Mouse (Mus musculus) retina, adult 2 months (tissue): ENCODE results near the gene Map7d2.

Experiments used
- DNase-seq: peaks from one replicate; pipeline ENCODE4 v3.0.0-alpha.2; 2012; ENCODE audit warnings: low read depth, low spot score

The Map7d2 gene

DNA sequence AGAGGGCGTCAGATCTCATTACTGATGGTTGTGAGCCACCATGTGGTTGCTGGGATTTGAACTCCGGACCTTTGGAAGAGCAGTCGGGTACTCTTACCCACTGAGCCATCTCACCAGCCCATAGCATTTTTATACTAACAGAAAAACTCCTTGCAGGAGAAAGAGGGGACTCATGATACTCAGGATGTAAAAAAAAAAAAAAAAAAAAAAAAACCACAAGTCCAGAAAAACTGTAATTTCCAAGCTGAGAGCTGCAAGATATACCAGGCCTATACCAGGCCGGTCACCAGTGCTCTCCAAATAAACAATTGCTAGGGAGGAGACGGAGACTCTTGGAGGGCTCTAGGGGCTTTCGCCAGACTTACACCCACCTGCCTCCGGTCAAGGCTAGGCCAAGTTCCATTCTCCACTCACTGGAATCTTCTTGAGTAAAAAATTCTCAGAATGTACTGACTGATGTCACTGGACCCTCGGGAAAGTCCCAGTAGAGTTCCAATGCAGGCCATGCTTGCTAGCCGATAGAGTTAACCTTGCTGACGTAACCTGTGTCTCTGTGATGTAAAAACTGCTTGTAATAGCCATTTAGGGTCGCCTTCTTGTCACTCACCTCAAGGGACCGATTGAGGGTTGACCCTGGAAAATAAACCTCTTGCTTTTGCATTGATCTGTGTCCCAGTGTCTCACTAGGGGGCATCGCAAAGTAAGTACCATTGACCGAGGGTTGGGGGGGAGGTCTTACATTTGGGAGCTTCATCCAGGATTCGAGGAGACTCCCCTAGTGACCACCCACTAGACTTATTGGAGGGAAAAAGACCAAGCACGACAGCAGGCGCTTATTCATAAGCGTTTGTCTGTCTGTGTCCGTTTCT, 95.7 kb downstream of the Map7d2 start:
- no peak for DNase-seq

DNA sequence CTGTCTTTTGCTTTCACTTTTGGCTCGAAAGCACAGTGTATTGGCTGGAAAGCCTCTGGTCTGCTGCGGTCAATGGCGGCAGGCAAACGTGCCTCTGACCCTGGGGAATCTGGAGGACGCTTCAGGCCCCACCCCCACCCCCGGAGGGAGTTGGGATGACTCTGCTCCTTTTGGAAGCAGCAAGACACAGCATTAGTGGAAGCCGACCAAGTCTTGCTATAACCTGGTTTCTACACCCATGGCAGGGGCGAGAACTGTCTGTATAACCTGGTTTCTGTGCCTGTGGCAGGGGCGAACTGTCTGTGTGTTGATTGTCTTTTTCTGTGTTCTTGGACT, 96.3 kb downstream of the Map7d2 start:
- no peak for DNase-seq

DNA sequence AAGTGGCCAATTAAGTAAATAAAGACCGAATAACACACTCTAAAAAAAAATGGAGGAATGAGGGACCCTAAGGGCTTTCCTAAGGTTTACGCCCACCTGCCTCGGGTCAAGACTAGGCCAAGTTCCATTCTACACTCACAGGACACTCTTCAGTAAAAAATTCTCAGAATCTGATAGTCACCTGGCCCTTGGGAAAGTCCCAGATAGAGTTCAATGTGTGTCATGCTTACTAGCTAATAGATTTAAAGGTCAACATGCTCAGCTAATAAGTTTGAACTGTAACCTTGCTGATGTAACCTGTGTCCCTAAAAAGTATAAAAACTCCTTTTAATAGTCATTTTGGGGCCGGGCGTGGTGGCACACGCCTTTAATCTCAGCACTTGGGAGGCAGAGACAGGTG, 101.2 kb downstream of the Map7d2 start:
- no peak for DNase-seq

DNA sequence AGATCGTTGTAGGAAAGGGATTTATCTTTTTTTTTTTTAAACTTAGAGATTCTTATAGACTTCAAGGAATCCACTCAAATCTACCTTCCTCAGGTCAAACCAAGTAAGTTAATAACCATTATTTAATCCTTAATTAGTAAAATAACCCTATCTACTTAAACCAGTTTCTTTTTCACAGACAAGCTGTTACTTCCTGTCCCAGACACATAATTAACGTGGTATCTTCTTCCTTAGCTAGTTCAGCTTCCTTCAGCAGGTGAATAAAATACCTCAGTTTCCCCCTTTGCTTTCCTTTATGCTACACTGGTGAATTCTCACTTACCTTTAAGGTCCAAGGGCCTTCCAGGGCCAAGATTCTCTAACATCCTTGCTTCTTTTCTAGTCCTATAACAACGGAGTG, 107.4 kb downstream of the Map7d2 start:
- DNase-seq, result no peak

DNA sequence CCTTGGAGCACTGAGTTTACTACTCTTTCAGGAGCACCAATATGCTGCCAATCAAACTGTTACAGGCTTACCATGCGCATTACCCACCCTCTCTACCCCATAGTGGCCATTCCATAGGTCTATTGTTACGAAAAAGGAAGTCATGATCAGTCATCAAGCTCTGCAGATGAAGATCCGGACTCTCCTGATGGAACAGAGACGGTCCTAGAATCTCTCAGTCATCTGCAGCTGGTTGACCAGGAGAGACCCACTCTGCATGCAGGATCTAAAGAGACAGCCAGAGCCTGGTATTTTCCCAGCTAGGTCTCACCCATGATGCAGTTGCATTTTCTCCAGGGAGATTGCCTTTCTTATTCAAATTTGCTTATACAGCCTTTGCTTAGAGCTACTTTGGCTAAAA, 108.3 kb downstream of the Map7d2 start:
- DNase-seq, result no peak

DNA sequence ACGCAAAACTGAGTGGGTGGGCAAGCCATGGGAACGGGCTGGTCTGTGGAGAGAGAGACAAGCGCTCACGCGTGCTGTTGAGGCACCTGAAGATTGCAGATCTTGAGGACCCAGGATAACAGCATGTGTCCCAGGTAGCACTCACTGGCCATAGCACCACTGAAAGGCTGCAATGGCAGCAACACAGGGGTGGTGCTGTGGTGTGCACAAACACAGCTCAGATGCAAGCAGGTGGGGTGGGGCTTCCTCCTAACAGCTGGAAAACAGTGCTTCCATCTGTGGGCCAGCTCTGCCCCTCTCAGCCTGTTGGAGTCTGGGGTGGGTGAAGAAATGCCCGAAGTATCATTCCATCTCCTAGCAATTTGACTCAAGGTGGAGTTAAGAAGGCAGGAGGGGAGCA, 112.0 kb downstream of the Map7d2 start, which contains the start of gene Bclaf3:
Gene Bclaf3 (plus strand): TSS at position 301 of the 400 bp plus-strand sequence.
- no peak for DNase-seq

DNA sequence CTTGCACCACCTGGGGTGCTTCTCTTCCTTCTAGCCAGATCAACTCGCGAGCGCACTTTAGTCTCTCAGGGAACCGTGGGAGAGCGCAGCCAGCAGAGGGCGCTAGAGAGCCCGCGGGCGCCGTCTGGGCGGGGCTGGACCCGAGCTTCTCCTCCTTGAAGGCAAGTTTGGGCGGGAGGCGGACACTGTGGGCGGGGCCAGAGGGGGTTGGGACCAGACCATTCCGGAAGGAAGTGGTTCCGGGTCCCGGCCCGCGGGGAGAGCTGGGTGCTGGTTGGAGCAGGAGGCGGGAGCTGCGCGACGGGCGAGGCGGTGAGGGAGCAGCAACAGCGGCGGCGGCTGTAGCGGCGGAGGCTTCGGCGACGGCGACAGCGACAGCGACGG, 118.0 kb downstream of the Map7d2 start:
- peak; percentile 86 for DNase-seq

DNA sequence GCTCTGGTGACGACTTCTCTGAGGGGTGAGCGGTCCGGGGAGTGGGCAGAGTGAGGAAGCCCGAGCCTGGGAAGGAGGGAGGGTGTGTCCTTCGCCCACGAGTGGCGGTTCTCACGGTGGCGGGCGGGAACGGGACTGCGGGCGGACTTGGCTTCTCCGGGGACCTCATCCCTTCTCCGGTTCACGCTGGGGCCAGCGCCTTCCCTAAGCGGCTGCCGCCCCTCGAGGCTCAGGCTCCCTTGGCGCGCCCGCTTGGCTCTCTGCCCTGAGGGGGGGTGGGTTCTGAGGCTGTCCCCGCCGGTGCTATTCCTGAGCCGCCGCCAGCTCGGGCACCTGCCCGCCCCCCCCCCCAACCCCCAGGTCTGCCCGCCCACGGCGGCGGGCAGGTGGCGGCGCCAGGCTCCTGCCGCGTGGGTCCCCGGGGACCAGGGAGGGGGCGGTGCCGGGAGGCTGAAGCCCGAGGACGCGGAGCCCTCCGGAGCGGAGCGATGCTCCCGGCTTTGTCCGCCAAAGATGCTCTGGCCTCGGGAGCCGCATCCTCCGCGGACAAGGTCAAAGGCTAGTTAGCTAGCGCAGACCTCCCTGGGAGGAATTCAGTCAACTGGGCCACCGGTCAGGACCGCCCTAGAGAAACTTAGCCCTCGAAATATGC, 118.6 kb downstream of the Map7d2 start:
- DNase-seq, result no peak

DNA sequence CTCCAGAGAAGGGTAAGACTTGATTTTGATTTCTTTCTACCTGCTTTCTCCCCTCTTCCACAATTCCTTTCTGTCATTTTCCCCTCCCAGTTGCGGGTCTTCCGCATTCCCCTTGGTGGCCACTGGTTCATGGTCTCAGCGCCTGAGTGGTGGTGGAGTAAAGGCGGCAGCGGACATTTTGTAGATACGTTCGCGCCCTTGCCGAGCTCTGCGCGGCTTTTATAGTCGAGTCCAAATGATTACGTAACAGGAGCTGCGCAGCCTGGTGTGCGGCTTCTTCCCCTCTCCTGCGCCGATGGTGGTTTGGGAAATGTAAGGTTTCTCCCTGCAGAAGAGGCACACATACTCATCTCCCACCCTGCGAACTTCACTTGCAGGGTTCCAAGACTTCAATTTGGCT, 127.6 kb downstream of the Map7d2 start:
- no peak for DNase-seq

DNA sequence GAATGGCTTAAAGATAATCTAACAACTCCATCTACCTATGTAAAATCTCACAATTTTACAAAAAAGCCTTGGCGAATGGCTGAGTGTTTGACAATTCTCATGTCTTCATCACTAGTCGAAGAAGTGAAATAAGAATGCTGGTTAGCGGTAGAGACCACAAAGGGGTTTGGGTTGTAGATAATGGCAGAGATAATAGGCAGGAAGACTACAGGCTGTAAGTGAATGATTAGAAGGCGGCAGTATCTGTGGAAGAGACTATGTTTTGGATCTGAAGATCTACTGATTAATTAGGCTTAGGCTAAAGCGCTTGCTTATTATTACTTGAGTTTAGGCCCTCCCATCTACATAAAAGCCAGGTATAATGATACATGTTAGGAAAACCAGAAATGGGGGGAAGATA, 132.7 kb downstream of the Map7d2 start:
- DNase-seq, result no peak
